Mouse (Mus musculus) myocyte (in vitro differentiated cells): ENCODE results near the gene Ttyh1. TPM values are rescaled to one million over a fixed set of nuclear protein-coding genes. Genes with fewer than 3 reads are reported as not detected.

Experiments
- H3K27me3 ChIP-seq: one replicate; pipeline ENCODE4 v1.6.1; 2011; ENCODE audit not compliant: control insufficient read depth, insufficient read depth, insufficient read length
- H3K36me3 ChIP-seq: one replicate; pipeline ENCODE4 v1.6.1; 2011; ENCODE audit not compliant: control insufficient read depth, insufficient read depth
- H3K4me2 ChIP-seq: one replicate; pipeline ENCODE4 v1.6.1; 2011; ENCODE audit warnings: low read depth, control low read depth
- H3K4me3 ChIP-seq: one replicate; pipeline ENCODE4 v1.5.1; 2011; ENCODE audit warnings: mild to moderate bottlenecking, control low read depth, moderate library complexity
- H3K79me2 ChIP-seq: one replicate; pipeline ENCODE4 v1.6.1; 2011; ENCODE audit not compliant: control insufficient read depth, insufficient read depth
- H3ac ChIP-seq: one replicate; pipeline ENCODE4 v1.6.1; 2011; ENCODE audit not compliant: control insufficient read depth, insufficient read length
- CEBPB ChIP-seq: IDR thresholded peaks from 2 replicates; pipeline ENCODE4 v1.6.1; 2011; ENCODE audit warnings: mild to moderate bottlenecking, moderate library complexity; ENCODE audit not compliant: poor library complexity, insufficient read depth, severe bottlenecking
- E2F4 ChIP-seq: IDR thresholded peaks from one replicate; pipeline ENCODE4 v1.6.1; 2011; ENCODE audit warnings: mild to moderate bottlenecking, control low read depth, moderate library complexity; ENCODE audit not compliant: insufficient read depth
- MAX ChIP-seq: IDR thresholded peaks from one replicate; pipeline ENCODE4 v1.6.1; 2011; ENCODE audit warnings: low read depth, mild to moderate bottlenecking, control low read depth
- MYOD1 ChIP-seq, 3 experiments: IDR thresholded peaks; one replicate each; pipeline ENCODE4 v1.6.1; 2011; ENCODE audit warnings: control low read depth in 2 of 3, low read depth in 2 of 3, mild to moderate bottlenecking in 2 of 3, moderate library complexity in 1 of 3; ENCODE audit not compliant: insufficient read length in 2 of 3, control insufficient read depth in 1 of 3
- MYOG ChIP-seq, 3 experiments: IDR thresholded peaks; one replicate each; pipeline ENCODE4 v1.6.1; 2011; ENCODE audit warnings: control low read depth in 2 of 3, low read depth in 2 of 3, mild to moderate bottlenecking in 2 of 3; ENCODE audit not compliant: insufficient read length in 2 of 3, control insufficient read depth in 1 of 3, insufficient read depth in 1 of 3
- POLR2A ChIP-seq: IDR thresholded peaks from one replicate; pipeline ENCODE4 v1.6.1; 2011; ENCODE audit warnings: low read depth, mild to moderate bottlenecking, control low read depth, moderate library complexity; ENCODE audit not compliant: insufficient read length
- POLR2AphosphoS2 ChIP-seq: IDR thresholded peaks from one replicate; pipeline ENCODE4 v1.6.1; 2011; ENCODE audit warnings: low read depth, control low read depth; ENCODE audit not compliant: insufficient read length
- REST ChIP-seq: IDR thresholded peaks from one replicate; pipeline ENCODE4 v1.6.1; 2011; ENCODE audit warnings: mild to moderate bottlenecking, control low read depth, moderate library complexity; ENCODE audit not compliant: insufficient read depth, insufficient read length
- SRF ChIP-seq: IDR thresholded peaks from one replicate; pipeline ENCODE4 v1.6.1; 2011; ENCODE audit warnings: low read depth; ENCODE audit not compliant: control insufficient read depth, insufficient read length
- TCF12 ChIP-seq: IDR thresholded peaks from one replicate; pipeline ENCODE4 v1.6.1; 2011; ENCODE audit warnings: mild to moderate bottlenecking, control low read depth; ENCODE audit not compliant: poor library complexity, insufficient read depth, severe bottlenecking
- TCF3 ChIP-seq: IDR thresholded peaks from one replicate; pipeline ENCODE4 v1.6.1; 2011; ENCODE audit warnings: low read depth, control low read depth; ENCODE audit not compliant: insufficient read length
- USF1 ChIP-seq: IDR thresholded peaks from one replicate; pipeline ENCODE4 v1.6.1; 2011; ENCODE audit warnings: low read depth, mild to moderate bottlenecking, control low read depth, moderate library complexity
- polyA plus RNA-seq: library from polyadenylated mRNA; unstranded; fragments of >200 nt; fragmentation: generic; extraction: Trizol; gene quantifications from one replicate; pipeline ENCODE4 v1.2.1, GENCODE M21; 2012; ENCODE audit warnings: missing spikeins

The Ttyh1 gene
- polyA plus RNA-seq, 1 experiment, result 0.10 TPM

DNA sequence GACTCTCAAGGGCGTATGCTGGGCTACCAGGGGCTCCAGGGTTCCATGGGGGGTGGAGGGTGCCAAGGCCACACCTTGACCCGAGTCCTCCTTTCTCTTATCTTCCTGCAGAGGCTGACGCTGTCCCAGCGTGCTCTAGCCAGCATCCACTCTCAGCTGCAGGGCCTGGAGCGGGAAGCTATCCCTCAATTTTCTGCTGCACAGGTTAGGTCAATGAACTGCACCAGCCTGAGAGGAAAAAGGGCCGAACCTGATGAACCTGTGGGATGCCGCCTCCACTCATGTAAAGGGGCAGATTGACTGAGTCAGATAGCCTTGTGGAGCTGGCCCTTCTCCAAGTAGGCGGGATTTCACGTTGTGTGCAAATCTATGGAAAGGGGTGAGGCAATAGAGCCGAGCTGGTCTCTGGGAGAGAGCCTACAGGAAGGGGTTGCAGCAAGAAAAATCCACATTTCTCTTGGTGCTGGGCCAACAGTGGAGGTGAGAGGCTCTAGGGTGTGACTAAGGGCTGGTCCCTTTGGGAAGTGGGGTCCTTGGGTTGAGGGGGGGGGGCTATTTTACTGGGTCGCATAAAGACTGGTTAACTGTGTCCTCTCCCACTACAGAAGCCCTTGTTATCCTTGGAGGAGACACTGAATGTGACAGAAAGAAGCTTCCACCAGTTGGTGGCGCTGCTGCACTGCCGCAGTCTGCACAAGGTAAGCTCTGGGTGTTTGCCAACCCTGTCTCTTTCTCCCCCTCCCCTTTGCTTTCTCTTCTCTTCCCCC, 11.7 kb downstream of the Ttyh1 start:
- no peaks in the 10 kb centered on the region for H3K36me3 ChIP-seq
- no peak overlapping the region for H3ac ChIP-seq
- H3K27me3 ChIP-seq, result no peaks in the 10 kb centered on the region
- no peak overlapping the region for H3K4me3 ChIP-seq
- H3K79me2 ChIP-seq, result no peaks in the 10 kb centered on the region
- H3K4me2 ChIP-seq, result no peak overlapping the region
- no peak for TF ChIP-seq TCF12
- TF ChIP-seq SRF, result no peak
- no peak for TF ChIP-seq TCF3
- no peak for TF ChIP-seq MAX
- no peak for TF ChIP-seq POLR2A

GRCm38 (mm10) chr7:4131964-4132363, 12.8 kb downstream of the Ttyh1 start:
- H3K4me3 ChIP-seq, result no peak overlapping the region
- H3K79me2 ChIP-seq, result no peaks in the 10 kb centered on the region
- TF ChIP-seq CEBPB, result no peak
- TF ChIP-seq POLR2AphosphoS2, result no peak
- TF ChIP-seq MYOD1 (IDR thresholded peaks at IDR 0.05; ENCODE audit: control insufficient read depth in 1 of 3, insufficient read length in 2 of 3, low read depth in 2 of 3), result no peak
- TF ChIP-seq SRF, result no peak
- TF ChIP-seq REST, result no peak
- TF ChIP-seq USF1, result no peak
- no peak for TF ChIP-seq TCF3
- TF ChIP-seq E2F4, result no peak
- TF ChIP-seq TCF12, result no peak
- TF ChIP-seq MYOG (IDR thresholded peaks at IDR 0.05; ENCODE audit: control insufficient read depth in 1 of 3, insufficient read depth in 1 of 3, insufficient read length in 2 of 3, low read depth in 2 of 3), result no peak
- TF ChIP-seq POLR2A, result no peak
- no peaks in the 10 kb centered on the region for H3K27me3 ChIP-seq
- H3ac ChIP-seq, result no peak overlapping the region
- no peak overlapping the region for H3K4me2 ChIP-seq
- no peaks in the 10 kb centered on the region for H3K36me3 ChIP-seq

DNA sequence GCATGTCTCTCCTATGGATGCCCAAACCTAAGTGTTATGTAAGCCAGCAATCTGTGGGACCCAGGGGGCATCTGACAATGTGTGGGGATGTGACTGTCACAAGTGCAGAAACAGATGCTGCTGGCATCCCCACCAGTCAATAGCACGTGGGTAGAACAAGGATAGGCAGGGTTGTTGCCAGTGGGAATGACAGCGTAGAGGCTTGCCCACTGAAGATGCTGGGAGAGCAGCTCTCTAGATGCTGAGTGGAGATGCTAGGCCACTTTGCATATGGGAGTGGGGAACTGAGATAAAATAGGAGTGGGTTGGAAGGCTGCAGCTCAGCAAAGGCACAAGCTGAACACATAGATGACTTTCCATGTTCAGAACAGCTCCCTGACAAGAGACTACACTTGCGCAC, 13.4 kb downstream of the Ttyh1 start:
- Histone ChIP-seq H3K4me2 (no peak overlapping the region), H3K79me2 (peaks cover 4% of the 10 kb centered on the region)

GRCm38 (mm10) chr7:4132998-4133397, 13.8 kb downstream of the Ttyh1 start:
- TF ChIP-seq E2F4 (no peak), MYOG (IDR thresholded peaks at IDR 0.05; ENCODE audit: control insufficient read depth in 1 of 3, insufficient read depth in 1 of 3, insufficient read length in 2 of 3, low read depth in 2 of 3) (no peak), MYOD1 (IDR thresholded peaks at IDR 0.05; ENCODE audit: control insufficient read depth in 1 of 3, insufficient read length in 2 of 3, low read depth in 2 of 3) (no peak), REST (no peak), TCF12 (no peak), TCF3 (no peak), SRF (no peak), POLR2A (no peak), CEBPB (no peak)
- no peaks in the 10 kb centered on the region for H3K27me3 ChIP-seq
- H3ac ChIP-seq, result no peak overlapping the region
- H3K4me3 ChIP-seq, result no peak overlapping the region
- peaks cover 8% of the 10 kb centered on the region for H3K79me2 ChIP-seq
- no peak overlapping the region for H3K4me2 ChIP-seq
- no peaks in the 10 kb centered on the region for H3K36me3 ChIP-seq

More for the DNA sequence above, 13.4 kb downstream of the Ttyh1 start:
- TF ChIP-seq USF1, result no peak
- no peak for TF ChIP-seq SRF
- TF ChIP-seq E2F4, result no peak
- TF ChIP-seq TCF3, result no peak
- no peak for TF ChIP-seq REST
- TF ChIP-seq CEBPB, result no peak
- no peak for TF ChIP-seq MYOG (IDR thresholded peaks at IDR 0.05; ENCODE audit: control insufficient read depth in 1 of 3, insufficient read depth in 1 of 3, insufficient read length in 2 of 3, low read depth in 2 of 3)
- Histone ChIP-seq H3K36me3 (no peaks in the 10 kb centered on the region), H3K4me3 (no peak overlapping the region), H3K27me3 (no peaks in the 10 kb centered on the region), H3ac (no peak overlapping the region)

DNA sequence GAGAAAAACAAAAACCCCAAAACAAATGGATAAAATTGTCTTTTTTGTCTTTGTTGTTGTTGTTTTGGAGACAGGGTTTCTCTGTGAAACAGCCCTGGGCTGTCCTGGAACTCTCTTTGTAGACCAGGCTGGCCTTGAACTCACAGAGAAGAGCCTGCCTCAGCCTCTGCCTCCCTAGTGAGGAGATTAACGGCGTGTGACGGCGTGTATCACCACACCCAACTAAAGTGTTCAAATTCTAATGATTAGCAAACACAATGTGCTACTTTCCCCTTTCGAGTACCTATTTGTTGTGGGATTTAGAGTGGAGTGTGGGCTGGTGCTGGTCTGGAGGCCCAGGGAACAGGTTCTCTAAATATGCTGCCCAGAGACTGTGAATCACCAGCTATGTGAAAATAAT, 15.7 kb downstream of the Ttyh1 start:
- peaks cover 27% of the 10 kb centered on the region for H3K79me2 ChIP-seq
- H3K4me3 ChIP-seq, result no peak overlapping the region
- TF ChIP-seq E2F4, result no peak
- TF ChIP-seq USF1, result no peak
- no peak for TF ChIP-seq POLR2A
- TF ChIP-seq MAX, result no peak
- no peak for TF ChIP-seq POLR2AphosphoS2
- TF ChIP-seq REST, result no peak
- TF ChIP-seq TCF3, result no peak
- no peak for TF ChIP-seq SRF
- no peak for TF ChIP-seq TCF12
- TF ChIP-seq MYOG (IDR thresholded peaks at IDR 0.05; ENCODE audit: control insufficient read depth in 1 of 3, insufficient read depth in 1 of 3, insufficient read length in 2 of 3, low read depth in 2 of 3), result no peak
- TF ChIP-seq MYOD1 (IDR thresholded peaks at IDR 0.05; ENCODE audit: control insufficient read depth in 1 of 3, insufficient read length in 2 of 3, low read depth in 2 of 3), result no peak
- TF ChIP-seq CEBPB, result no peak
- peaks cover 5% of the 10 kb centered on the region for H3K36me3 ChIP-seq
- no peak overlapping the region for H3K4me2 ChIP-seq
- H3K27me3 ChIP-seq, result no peaks in the 10 kb centered on the region
- no peak overlapping the region for H3ac ChIP-seq
